Mouse (Mus musculus): ENCODE results near the gene Aktip. TPM values are rescaled to one million over a fixed set of nuclear protein-coding genes. Genes with fewer than 3 reads are reported as not detected.

Gene Aktip
- polyA plus RNA-seq, 1 experiment: 48.4 TPM

DNA sequence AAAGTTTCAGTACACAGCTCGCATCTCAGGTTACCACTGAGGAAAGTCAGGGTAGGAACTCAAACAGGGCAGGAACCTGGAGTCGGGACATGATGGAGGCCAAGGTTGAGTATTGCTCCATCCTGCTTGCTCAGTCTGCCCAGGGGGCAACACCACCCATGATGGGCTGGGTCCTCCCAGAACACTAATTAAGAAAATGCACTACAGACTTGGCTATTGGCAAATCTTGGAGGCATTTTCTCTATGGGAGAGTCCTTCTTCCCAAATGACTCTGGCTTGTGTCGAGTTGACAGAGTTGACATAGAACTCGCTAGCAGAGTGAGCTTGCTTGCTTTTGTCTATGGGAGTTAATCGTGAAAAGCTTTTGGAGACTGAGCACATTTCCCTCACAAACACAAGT is 6.8 kb downstream of the Aktip start:
- TF ChIP-seq CTCF (IDR thresholded peaks at IDR 0.05; ENCODE audit: control insufficient read depth, insufficient read depth, insufficient replicate concordance, low read depth, low read length) (no peak), POLR2A (IDR thresholded peaks at IDR 0.05; ENCODE audit: control insufficient read depth, low read depth, low read length) (no peak)
- Histone ChIP-seq H3K4me1 (ENCODE audit: control insufficient read depth, insufficient read depth, low read length) (peaks cover 3% of the 10 kb centered on the region), H3K27me3 (ENCODE audit: control insufficient read depth, insufficient read depth, low read length) (no peaks in the 10 kb centered on the region), H3K27ac (ENCODE audit: control insufficient read depth, insufficient read depth, low read depth, low read length) (no peak overlapping the region), H3K36me3 (ENCODE audit: control insufficient read depth, insufficient read depth, low read length) (no peaks in the 10 kb centered on the region), H3K4me3 (ENCODE audit: control insufficient read depth, low read depth, low read length) (no peak overlapping the region)

DNA sequence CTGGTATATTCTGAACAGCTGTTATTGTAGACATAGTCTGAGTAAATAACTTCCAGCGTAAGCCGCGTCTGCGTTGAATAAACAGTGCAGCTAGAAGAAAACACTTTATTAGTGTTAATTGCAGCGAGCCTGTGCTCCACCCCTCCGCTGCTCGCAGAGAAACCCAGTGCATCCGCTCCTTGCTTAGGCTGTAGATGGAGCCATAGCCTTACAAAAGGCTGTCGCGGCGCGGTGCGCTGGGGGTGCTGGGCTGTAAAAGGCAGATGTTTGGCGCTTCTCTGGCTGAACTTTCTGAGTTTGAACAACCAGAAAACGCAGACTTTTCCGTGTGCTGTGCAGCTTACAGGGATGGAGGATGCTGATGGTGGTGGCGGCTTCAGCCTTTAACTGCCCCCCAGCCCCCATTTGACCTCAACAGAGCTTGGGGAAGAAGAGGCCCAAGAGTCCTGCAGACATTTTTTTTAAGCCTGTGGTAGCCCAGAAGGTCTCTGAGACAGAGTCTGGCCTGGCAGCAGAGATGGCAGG is 8.9 kb downstream of the Aktip start:
- H3K27me3 ChIP-seq (ENCODE audit: control insufficient read depth, insufficient read depth, low read length): no peaks in the 10 kb centered on the region
- H3K27ac ChIP-seq (ENCODE audit: control insufficient read depth, insufficient read depth, low read depth, low read length): no peak overlapping the region
- TF ChIP-seq CTCF (IDR thresholded peaks at IDR 0.05; ENCODE audit: control insufficient read depth, insufficient read depth, insufficient replicate concordance, low read depth, low read length) (peak; percentile 72; the same call in 1 of the 2 replicates), POLR2A (IDR thresholded peaks at IDR 0.05; ENCODE audit: control insufficient read depth, low read depth, low read length) (no peak)

DNA sequence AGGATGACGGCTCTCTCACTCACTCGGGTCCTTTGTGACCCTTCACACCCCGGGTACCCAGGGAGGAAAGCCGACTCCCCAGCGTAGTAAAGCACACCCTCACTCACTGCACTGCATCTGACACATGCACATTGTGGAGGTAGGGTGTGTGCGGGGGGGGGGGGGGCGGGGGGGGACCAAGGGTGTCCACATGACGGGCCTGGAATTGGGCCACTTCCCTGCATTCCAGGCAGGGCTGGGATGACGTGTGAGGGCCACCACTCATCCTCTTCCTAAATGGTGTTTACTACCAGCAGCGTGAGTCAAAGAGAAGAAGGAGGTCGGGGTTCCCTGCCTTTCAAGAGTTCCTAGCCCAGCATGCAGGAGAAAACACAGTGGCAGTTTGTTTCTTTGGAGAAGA is 11.6 kb downstream of the Aktip start:
- Histone ChIP-seq H3K4me3 (ENCODE audit: control insufficient read depth, low read depth, low read length) (no peak overlapping the region), H3K4me1 (ENCODE audit: control insufficient read depth, insufficient read depth, low read length) (peaks cover 4% of the 10 kb centered on the region; the same call in 1 of the 2 replicates), H3K36me3 (ENCODE audit: control insufficient read depth, insufficient read depth, low read length) (no peaks in the 10 kb centered on the region), H3K27me3 (ENCODE audit: control insufficient read depth, insufficient read depth, low read length) (no peaks in the 10 kb centered on the region), H3K27ac (ENCODE audit: control insufficient read depth, insufficient read depth, low read depth, low read length) (no peak overlapping the region)
- TF ChIP-seq POLR2A (IDR thresholded peaks at IDR 0.05; ENCODE audit: control insufficient read depth, low read depth, low read length) (no peak), CTCF (IDR thresholded peaks at IDR 0.05; ENCODE audit: control insufficient read depth, insufficient read depth, insufficient replicate concordance, low read depth, low read length) (no peak)

More for the DNA sequence above, 8.9 kb downstream of the Aktip start:
- Histone ChIP-seq H3K4me1 (ENCODE audit: control insufficient read depth, insufficient read depth, low read length) (peaks cover 4% of the 10 kb centered on the region; the same call in 1 of the 2 replicates), H3K36me3 (ENCODE audit: control insufficient read depth, insufficient read depth, low read length) (no peaks in the 10 kb centered on the region), H3K4me3 (ENCODE audit: control insufficient read depth, low read depth, low read length) (no peak overlapping the region)

DNA sequence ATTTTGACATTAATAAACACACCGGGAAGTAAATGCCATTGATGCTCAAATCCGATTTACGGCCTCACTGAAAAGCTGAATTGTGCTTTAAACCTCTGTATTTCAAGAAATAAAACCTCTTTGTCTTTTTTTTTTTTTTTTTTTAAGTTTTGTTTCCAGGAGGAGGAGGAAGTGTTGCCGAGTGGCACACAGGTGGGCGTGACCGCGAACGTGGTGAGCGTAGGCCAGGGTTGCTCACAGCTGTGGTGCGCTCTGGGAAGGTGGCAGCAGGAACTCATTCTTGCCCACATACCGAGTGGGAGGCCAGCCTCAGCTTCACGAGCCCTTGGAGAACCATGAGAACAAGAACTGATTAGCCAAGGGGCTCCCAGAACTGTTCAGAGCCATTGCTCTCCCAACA is 13.4 kb downstream of the Aktip start:
- Histone ChIP-seq H3K4me3 (ENCODE audit: control insufficient read depth, low read depth, low read length) (peak overlapping the region; percentile 9; the same call in 1 of the 2 replicates), H3K27me3 (ENCODE audit: control insufficient read depth, insufficient read depth, low read length) (no peaks in the 10 kb centered on the region), H3K27ac (ENCODE audit: control insufficient read depth, insufficient read depth, low read depth, low read length) (no peak overlapping the region), H3K4me1 (ENCODE audit: control insufficient read depth, insufficient read depth, low read length) (peaks cover 4% of the 10 kb centered on the region; the same call in 1 of the 2 replicates), H3K36me3 (ENCODE audit: control insufficient read depth, insufficient read depth, low read length) (no peaks in the 10 kb centered on the region)
- no peak for TF ChIP-seq CTCF (IDR thresholded peaks at IDR 0.05; ENCODE audit: control insufficient read depth, insufficient read depth, insufficient replicate concordance, low read depth, low read length)
- TF ChIP-seq POLR2A (IDR thresholded peaks at IDR 0.05; ENCODE audit: control insufficient read depth, low read depth, low read length): no peak

DNA sequence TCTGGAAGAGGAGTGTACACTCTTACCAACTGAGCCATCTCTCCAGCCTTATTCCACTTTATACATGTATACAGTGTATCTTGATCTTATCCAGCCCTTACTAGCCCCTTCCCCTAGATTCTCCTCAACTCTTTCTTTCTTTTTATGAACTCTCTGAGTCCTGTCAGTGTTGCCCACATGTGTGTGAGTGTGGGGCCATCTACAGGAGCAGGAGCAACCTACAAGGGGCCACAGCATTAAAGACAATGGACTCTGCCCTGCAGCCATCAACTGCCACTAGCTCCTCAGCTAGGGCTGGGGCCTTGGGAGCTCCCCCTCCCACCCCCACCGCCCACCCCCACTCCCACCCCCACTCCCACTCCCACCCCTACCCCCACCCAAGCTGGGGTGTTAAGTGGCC is 22.1 kb downstream of the Aktip start:
- TF ChIP-seq POLR2A (IDR thresholded peaks at IDR 0.05; ENCODE audit: control insufficient read depth, low read depth, low read length) (no peak), CTCF (IDR thresholded peaks at IDR 0.05; ENCODE audit: control insufficient read depth, insufficient read depth, insufficient replicate concordance, low read depth, low read length) (no peak)
- Histone ChIP-seq H3K27ac (ENCODE audit: control insufficient read depth, insufficient read depth, low read depth, low read length) (no peak overlapping the region), H3K36me3 (ENCODE audit: control insufficient read depth, insufficient read depth, low read length) (no peaks in the 10 kb centered on the region), H3K4me1 (ENCODE audit: control insufficient read depth, insufficient read depth, low read length) (no peaks in the 10 kb centered on the region), H3K27me3 (ENCODE audit: control insufficient read depth, insufficient read depth, low read length) (no peaks in the 10 kb centered on the region), H3K4me3 (ENCODE audit: control insufficient read depth, low read depth, low read length) (no peak overlapping the region)

DNA sequence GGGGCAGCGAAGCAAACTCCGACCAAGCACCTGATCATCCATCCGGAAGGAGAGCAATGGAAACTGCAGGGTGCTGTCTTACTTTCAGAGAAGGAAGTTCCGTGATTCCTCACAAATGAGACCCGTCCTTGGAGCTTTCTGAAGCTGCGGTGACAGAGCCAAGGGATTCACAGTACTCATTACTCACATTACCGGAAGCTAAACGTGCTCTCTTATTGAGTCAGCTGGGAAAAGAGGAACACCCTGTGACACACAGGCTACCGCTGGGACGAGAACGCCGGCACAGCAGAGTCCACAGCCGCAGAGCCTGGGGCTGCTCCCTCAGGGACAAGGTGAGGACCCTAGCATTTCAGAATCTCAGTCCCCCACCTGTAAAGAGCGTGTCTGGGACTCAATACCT is 23.6 kb downstream of the Aktip start:
- H3K4me1 ChIP-seq (ENCODE audit: control insufficient read depth, insufficient read depth, low read length): peaks cover 4% of the 10 kb centered on the region; the same call in 1 of the 2 replicates
- H3K27me3 ChIP-seq (ENCODE audit: control insufficient read depth, insufficient read depth, low read length): no peaks in the 10 kb centered on the region
- no peak for TF ChIP-seq POLR2A (IDR thresholded peaks at IDR 0.05; ENCODE audit: control insufficient read depth, low read depth, low read length)

DNA sequence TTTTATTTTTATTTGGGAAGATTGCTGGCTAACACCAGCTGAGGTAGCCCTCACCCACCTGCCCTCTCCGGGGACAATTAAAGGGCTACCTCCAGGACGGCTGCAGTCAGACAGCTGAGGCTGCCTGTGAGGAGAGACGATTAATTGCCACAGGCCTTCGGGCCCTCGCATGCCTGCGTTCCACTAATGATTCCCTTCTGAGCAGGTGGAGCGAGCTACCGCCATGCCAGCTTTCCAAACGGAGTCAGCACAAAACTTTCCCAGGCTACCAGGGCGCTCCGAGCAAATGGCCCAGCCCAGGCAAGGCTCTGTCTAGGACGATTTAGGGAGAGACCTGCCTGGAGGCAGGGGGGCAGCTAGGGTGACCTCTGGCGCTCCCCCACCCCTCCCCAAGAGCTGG is 28.2 kb downstream of the Aktip start:
- TF ChIP-seq CTCF (IDR thresholded peaks at IDR 0.05; ENCODE audit: control insufficient read depth, insufficient read depth, insufficient replicate concordance, low read depth, low read length) (no peak), POLR2A (IDR thresholded peaks at IDR 0.05; ENCODE audit: control insufficient read depth, low read depth, low read length) (no peak)

More for the DNA sequence above, 23.6 kb downstream of the Aktip start:
- Histone ChIP-seq H3K4me3 (ENCODE audit: control insufficient read depth, low read depth, low read length) (no peak overlapping the region), H3K27ac (ENCODE audit: control insufficient read depth, insufficient read depth, low read depth, low read length) (no peak overlapping the region), H3K36me3 (ENCODE audit: control insufficient read depth, insufficient read depth, low read length) (no peaks in the 10 kb centered on the region)

More for the DNA sequence above, 28.2 kb downstream of the Aktip start:
- H3K36me3 ChIP-seq (ENCODE audit: control insufficient read depth, insufficient read depth, low read length): no peaks in the 10 kb centered on the region
- H3K27me3 ChIP-seq (ENCODE audit: control insufficient read depth, insufficient read depth, low read length): no peaks in the 10 kb centered on the region
- no peak overlapping the region for H3K27ac ChIP-seq (ENCODE audit: control insufficient read depth, insufficient read depth, low read depth, low read length)
- H3K4me1 ChIP-seq (ENCODE audit: control insufficient read depth, insufficient read depth, low read length): peaks cover 4% of the 10 kb centered on the region; the same call in 1 of the 2 replicates
- H3K4me3 ChIP-seq (ENCODE audit: control insufficient read depth, low read depth, low read length): no peak overlapping the region
